Mouse (Mus musculus) left cerebral cortex, postnatal 4 days (tissue): ENCODE data around the gene Prkca. TPM values are rescaled to one million over a fixed set of nuclear protein-coding genes. Genes with fewer than 3 reads are reported as not detected.
A peak's percentile ranks its signal among the peaks of the same experiment; 100 is the strongest.

Experiments used
- DNase-seq: peaks from one replicate; pipeline ENCODE4 v3.0.0-alpha.2; 2022
- intact Hi-C: fragments of 180-260 bp; cut with DNase I; formaldehyde crosslinking; loops from one replicate; pipeline ENCODE4 v1.15.1; 2025
- total RNA-seq, 2 experiments: library from RNA; stranded (reverse); gene quantifications; 2 replicates each; pipeline ENCODE4 v1.2.3; 2021

The Prkca gene
- total RNA-seq, 2 experiments from 2014 or later, result 75.2 to 87.5 TPM

- intact Hi-C loops, result no loop called here
- no peak for DNase-seq
Observed at GRCm38 (mm10) chr11:108268421-108269322, 75.1 kb downstream of the Prkca start.

- intact Hi-C loops, result no loop called here
- DNase-seq, result no peak
Observed at GRCm38 (mm10) chr11:108267825-108268224, 75.9 kb downstream of the Prkca start.

GRCm38 (mm10) chr11:108267066-108267465, 76.7 kb downstream of the Prkca start:
- intact Hi-C loops, result no loop called here
- no peak for DNase-seq

GRCm38 (mm10) chr11:108263868-108264267, 79.9 kb downstream of the Prkca start:
- intact Hi-C loops, result no loop called here
- no peak for DNase-seq

- intact Hi-C loops, result no loop called here
- no peak for DNase-seq
Observed at GRCm38 (mm10) chr11:108263406-108263805, 80.3 kb downstream of the Prkca start.

- intact Hi-C loops, result no loop called here
- DNase-seq, result no peak
Observed at GRCm38 (mm10) chr11:108261751-108262160, 82.0 kb downstream of the Prkca start.

DNA sequence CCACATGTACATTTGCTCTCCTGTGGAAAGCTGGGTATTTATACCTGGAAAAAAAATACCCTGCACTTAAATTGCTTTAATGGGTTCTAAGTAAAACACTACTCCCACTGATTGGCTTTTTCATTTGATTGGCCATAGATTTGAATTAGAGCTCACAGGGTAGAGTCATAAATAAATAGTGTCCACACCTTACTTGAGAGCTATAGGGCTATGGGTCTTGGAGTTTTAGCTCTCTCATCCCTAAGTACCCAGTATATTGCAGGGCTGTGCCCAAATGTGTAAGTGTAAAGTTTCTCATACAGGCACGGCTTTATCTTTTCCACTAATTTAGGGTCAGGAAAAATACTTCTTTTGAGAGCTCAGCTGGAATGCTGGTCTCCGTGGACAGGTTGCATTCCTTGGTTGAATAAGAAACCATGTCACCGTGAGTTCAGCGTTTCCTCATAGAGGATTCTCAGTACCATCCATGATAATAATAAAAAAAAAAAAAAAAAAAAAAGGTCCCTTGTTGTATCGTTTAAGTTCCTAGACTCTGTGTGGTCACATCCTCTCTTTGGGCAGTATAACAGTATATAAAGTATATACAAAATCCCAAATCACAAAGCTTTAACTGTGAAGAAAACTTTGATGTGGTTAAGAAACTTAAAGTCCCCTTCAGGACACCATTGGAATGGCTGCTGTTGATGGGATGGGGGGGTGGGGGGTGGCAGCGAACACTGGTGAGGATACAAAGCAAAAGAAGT, 82.8 kb downstream of the Prkca start:
- DNase-seq, result no peak
- intact Hi-C loops, result no loop called here

DNA sequence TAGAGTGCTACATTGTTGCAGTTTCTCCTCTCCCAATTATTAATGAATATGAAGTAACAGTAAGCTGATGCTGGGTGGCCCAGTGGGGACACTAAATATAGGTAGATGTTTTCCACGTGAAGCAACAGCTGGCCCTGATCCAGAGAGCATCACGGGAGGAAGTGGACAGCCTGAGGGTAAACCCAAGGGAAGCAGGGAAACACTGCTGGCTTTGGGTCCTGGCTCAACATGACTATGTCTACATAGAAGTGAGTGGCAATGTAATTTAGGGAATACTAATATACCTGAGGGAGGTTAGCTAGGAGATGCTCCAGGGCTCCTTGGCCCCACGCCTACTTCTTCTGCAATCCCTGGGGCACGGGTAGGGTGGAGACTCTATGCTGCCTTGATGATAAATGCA, 84.3 kb downstream of the Prkca start:
- peak; percentile 49 for DNase-seq
- intact Hi-C loops, result no loop called here

DNA sequence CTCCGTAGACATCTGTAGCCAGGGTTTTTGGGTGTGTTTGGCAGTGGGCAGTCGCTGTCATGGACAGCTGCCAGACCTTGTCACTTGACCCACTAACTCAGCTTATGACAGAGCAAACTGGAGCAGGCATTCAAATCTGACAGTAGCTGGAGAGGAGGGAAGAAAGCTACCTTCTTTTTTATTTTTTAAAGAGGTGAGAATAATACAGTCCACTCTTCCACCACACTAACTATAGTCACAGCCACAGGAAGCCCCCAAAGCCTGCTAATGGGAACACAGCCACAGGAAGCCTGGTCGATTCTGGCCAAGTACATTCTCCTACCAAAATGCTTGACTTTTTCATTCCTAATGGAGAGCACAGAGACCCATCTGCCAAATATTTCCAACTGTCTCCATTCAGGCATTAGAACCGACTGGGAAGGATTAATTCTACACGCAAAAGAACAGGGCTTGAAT, 84.9 kb downstream of the Prkca start:
- DNase-seq, result peak; percentile 84
- intact Hi-C loops, result no loop called here

DNA sequence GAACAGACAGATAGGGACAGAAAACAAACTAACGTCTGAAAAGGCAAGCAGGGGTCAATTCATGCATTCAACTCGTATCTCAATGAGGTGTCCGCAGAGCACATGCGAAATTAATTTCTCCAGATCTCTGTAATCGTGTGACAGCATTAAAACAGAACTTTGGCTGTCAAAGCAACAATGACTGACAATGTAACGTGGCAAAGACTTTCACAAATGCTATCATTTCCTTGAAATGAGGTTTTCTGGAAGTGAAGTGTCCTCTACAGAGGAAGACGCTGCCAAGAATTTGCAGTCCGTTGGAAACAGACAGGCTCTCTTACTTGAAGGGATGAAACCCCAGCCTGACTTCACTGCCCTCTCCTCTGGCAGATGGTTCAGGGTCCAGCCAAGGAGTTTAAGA, 85.8 kb downstream of the Prkca start:
- no peak for DNase-seq
- intact Hi-C loops, result no loop called here

DNA sequence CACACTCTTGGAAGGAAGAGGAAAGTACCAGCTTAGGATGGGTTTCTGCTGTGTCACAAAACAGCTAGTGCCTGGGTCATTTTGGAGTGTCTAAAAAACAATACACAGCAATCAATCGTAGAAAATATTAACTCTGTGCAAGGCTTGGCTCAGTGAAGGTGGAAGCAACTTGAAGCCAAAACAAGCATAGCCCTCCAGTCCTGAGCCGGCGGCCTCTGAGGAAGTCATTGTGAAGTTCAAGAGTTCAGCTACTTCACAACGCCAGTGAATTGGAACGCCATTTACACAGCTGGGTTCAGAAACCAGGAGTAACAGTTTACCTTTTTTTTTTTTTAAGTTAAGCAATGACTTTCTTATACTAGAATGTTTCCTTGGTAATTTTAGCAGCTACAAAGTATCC, 89.0 kb downstream of the Prkca start:
- intact Hi-C loops, result no loop called here
- no peak for DNase-seq

GRCm38 (mm10) chr11:108251924-108252775, 91.6 kb downstream of the Prkca start:
- intact Hi-C loops, result no loop called here
- no peak for DNase-seq

- DNase-seq, result no peak
- intact Hi-C loops, result no loop called here
Observed at GRCm38 (mm10) chr11:108250829-108251637, 92.7 kb downstream of the Prkca start.

DNA sequence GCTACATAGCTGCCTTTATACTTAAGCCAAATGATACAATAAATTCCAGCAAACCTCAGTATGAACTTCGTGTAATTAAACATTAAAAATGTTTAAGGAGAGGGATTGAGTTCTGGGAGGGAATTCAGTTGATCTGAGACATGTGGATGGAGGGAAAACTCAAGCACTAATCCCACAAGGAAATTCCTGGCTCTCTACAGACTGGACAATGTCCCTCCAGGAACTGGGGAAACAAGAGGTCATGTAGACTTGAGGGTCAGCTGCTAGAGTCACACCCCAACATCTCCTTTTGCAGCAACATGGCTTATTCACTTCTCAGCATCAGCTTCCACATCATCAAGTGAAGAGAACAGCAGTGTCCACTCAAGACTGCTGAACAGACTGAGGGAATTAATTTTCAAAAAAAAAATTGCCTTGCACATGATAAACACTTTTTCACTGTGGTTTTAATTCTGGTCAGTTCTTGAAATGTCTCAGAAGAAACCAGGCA, 93.5 kb downstream of the Prkca start:
- intact Hi-C loops, result no loop called here

DNA sequence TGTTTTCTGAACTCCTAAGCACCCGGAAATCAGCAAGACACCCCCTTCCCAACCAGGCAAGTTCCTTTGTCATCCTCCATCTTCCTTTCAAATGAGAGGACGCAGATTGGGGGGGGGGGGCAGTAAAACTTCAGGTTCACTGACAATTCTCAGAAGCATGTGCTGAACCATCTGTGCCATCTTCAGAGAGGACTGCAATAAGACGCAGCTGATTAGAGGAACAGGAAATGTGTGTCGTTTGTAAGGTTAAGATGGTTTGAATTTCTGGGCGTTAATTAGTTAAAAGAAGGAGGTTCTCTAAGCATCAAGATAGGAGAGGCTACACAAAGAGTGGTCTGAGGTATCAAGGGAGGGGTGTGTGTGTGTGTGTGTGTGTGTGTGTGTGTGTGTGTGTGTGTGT, 94.2 kb downstream of the Prkca start:
- no peak for DNase-seq
- intact Hi-C loops, result no loop called here

More for the DNA sequence above, 93.5 kb downstream of the Prkca start:
- DNase-seq, result no peak

DNA sequence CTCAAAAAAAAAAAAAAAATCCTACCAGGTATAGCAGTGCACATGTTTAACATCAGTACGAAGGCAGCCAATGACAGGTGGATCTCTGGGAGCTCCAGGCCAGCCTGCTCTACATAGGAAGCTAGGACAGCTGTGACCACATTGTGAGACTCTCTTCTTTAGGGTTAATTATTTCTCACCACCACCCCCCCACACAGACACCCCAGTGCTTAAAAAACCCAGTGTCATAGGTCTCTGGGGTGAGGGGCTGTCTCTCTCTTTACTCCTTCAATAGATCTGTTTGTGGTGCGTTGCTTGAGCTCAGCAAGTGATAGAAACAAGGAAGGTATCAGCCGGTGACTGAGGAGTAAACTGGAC, 94.7 kb downstream of the Prkca start:
- DNase-seq, result no peak
- intact Hi-C loops, result no loop called here

- intact Hi-C loops, result no loop called here
- no peak for DNase-seq
Observed at GRCm38 (mm10) chr11:108248218-108249046, 95.3 kb downstream of the Prkca start.

- intact Hi-C loops, result no loop called here
- DNase-seq, result no peak
Observed at GRCm38 (mm10) chr11:108247121-108247863, 96.4 kb downstream of the Prkca start.
